Mouse (Mus musculus): ENCODE measurements at regions not wholly inside any gene's neighbourhood (a gene's known extent, or its start where the extent isn't known, plus 50 kb on each side); places are given as distances from the start of the nearest gene placed in this dataset.
"Not testable (repeated sequence)": the region's sequence is repeated elsewhere in the genome, so short reads cannot be mapped to it uniquely, and the experiment has no call there.

DNA sequence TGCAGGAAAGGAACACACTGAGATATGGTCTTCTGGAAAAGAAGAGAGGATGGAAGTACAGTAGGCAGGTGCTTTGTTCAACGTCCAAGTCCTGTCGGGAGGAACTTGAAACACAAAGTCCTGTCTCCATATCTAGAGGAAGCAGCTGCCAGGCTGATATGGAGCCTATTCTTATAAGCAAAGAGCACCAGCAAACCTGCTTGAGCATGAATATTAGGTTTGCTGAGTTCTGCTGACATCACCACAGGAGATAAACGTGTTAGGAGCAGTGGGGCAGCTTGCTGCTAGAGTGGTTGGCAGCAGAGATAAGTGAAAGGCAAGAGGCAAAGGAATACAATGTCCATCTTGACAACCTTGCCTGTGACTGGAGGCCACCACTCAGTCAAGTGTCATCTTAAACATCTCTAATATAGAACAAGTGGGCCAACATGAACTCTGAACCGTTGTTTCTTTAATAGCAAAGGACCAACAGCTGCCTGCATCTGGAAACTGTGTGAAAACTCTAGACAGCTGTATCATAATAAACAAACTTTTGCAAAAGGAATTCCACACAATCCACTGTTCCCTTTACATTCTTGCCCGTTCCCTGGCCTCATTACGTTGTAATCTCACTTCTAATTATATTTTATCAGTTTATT, 209.9 kb upstream of the Hand2 start:
- TF ChIP-seq EP300, CTCF (IDR thresholded peaks at IDR 0.05; ENCODE audit: low read depth): not testable (repeated sequence)
